Mouse (Mus musculus) intestine, embryonic 15.5 days (tissue): ENCODE measurements around the gene Mtnr1b. TPM values are rescaled to one million over a fixed set of nuclear protein-coding genes. Genes with fewer than 3 reads are reported as not detected.
A peak's percentile ranks its signal among the peaks of the same experiment; 100 is the strongest.

Experiments used
- ATAC-seq: fragments of 200-750 bp; cut with Nextera tagmentation; 2 replicates; pipeline ENCODE4 v1.8.0; 2017; ENCODE audit warnings: moderate TSS enrichment, moderate library complexity
- H3K27ac ChIP-seq: fragments of 300-500 bp; sonication (generic); 2 replicates; pipeline ENCODE4 v1.5.1; 2015; ENCODE audit warnings: mild to moderate bottlenecking, inconsistent platforms
- H3K27me3 ChIP-seq: fragments of 300-500 bp; sonication (generic); replicated peaks from 2 replicates; pipeline ENCODE4 v1.6.1; 2015; ENCODE audit warnings: inconsistent platforms
- H3K36me3 ChIP-seq: fragments of 300-500 bp; sonication (generic); 2 replicates; pipeline ENCODE4 v1.6.1; 2015; ENCODE audit warnings: inconsistent platforms
- H3K4me1 ChIP-seq: fragments of 300-500 bp; sonication (generic); replicated peaks from 2 replicates; pipeline ENCODE4 v1.6.1; 2015; ENCODE audit warnings: inconsistent platforms
- H3K4me2 ChIP-seq: fragments of 300-500 bp; sonication (generic); replicated peaks from 2 replicates; pipeline ENCODE4 v1.6.1; 2015; ENCODE audit warnings: mild to moderate bottlenecking, inconsistent platforms
- H3K4me3 ChIP-seq: fragments of 300-500 bp; sonication (generic); replicated peaks from 2 replicates; pipeline ENCODE4 v1.5.1; 2015; ENCODE audit warnings: inconsistent platforms
- H3K9ac ChIP-seq: fragments of 300-500 bp; sonication (generic); 2 replicates; pipeline ENCODE4 v1.6.1; 2015; ENCODE audit warnings: inconsistent platforms
- H3K9me3 ChIP-seq: fragments of 300-500 bp; sonication (generic); 2 replicates; pipeline ENCODE4 v1.6.1; 2016; ENCODE audit warnings: inconsistent platforms
- WGBS: fragments of 180-500 bp; shearing (Covaris S2); methylation state at CpG from one replicate; pipeline ENCODE4 v1.1.7; 2015; 5-methylcytosine and 5-hydroxymethylcytosine counted together
- polyA plus RNA-seq: library from polyadenylated mRNA; unstranded; fragments of >200 nt; fragmentation: Nextera tagmentation; extraction: Ambion mirVana; gene quantifications from 2 replicates; pipeline ENCODE4 v1.2.1, GENCODE M21; 2015

Gene Mtnr1b
- polyA plus RNA-seq, 1 experiment from 2014 or later = not detected

GRCm38 (mm10) chr9:15786610-15787009, 87.7 kb downstream of the Mtnr1b start:
- no peak overlapping the region for H3K4me3 ChIP-seq
- no peaks in the 10 kb centered on the region for H3K36me3 ChIP-seq
- H3K9me3 ChIP-seq = no peaks in the 10 kb centered on the region
- H3K4me2 ChIP-seq = no peak overlapping the region
- no peaks in the 10 kb centered on the region for H3K27me3 ChIP-seq
- H3K9ac ChIP-seq = no peak overlapping the region
- 62% methylated on average over 2 of the region's 2 CpGs for WGBS
- no peaks in the 10 kb centered on the region for H3K4me1 ChIP-seq
- ATAC-seq = peak; percentile 72; the same call in 1 of the 2 replicates
- H3K27ac ChIP-seq = no peak overlapping the region

DNA sequence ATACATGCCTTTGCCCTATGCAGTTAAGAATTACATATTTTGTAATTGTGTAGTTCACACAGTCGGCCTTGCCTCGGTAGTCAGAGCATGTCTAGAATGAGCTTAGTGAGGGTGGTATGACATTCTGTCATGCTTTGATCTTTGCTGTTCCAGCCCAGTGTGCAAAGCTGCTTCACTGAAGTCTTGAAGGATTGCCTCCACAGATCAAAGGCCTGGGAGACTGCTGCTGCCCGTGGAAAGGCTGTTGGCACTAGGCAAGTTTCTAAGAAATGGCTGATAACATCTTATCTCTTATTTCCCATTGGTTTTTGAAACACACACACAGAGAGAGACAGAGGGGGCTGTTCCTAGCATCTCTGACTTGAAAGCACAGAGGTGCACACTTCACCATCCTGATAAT, 88.2 kb downstream of the Mtnr1b start:
- 0 out of 2 replicates have a peak, but pooled peaks have one; percentile 23 for ATAC-seq
- Histone ChIP-seq H3K4me3 (no peak overlapping the region), H3K4me2 (no peak overlapping the region), H3K27me3 (no peaks in the 10 kb centered on the region), H3K36me3 (no peaks in the 10 kb centered on the region), H3K9me3 (no peaks in the 10 kb centered on the region), H3K4me1 (no peaks in the 10 kb centered on the region), H3K9ac (no peak overlapping the region), H3K27ac (no peak overlapping the region)
- WGBS = 58% methylated on average over 3 of the region's 3 CpGs

DNA sequence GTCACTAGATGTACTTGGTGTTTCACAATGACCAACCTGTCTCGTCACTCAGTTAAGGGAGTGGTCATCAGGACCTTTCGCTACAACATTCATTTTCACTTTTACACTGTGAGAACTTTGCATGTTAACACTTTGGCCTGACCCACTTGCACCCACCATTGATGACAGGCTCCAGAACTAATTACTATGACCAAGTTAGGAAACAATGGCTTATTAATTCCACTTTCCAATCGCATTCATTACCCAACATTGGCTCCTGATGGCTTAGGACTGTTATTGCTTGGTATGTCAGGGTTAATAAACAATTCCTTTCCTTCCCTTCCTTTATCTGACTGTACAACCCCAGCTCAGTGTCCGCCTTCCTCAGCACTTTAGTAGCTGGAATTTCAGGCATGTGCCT, 92.4 kb downstream of the Mtnr1b start:
- no peak for ATAC-seq
- Histone ChIP-seq H3K27me3 (no peaks in the 10 kb centered on the region), H3K4me3 (no peak overlapping the region)

DNA sequence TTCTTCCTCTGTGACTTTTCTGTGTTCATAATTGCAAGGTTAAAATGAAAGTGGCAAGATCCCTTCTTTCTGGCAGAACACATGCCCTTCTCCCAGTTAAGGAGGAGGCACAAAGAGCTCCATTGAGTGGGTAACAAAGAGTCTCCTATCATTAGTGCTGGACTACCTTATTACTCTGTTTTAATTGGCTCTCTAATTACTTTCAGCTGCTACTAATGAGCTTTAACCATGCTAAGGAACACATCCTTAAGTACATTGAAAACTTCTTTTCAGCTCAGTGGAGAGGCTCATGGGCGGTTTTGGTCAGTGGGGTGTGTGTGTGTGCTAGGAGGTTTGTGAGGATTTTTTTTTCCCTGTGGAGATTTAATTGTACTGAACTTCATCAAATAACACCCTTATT, 99.4 kb downstream of the Mtnr1b start:
- ATAC-seq = no peak
- H3K27me3 ChIP-seq = no peaks in the 10 kb centered on the region
- 81% methylated on average over 1 of the region's 1 CpGs for WGBS
- no peaks in the 10 kb centered on the region for H3K4me1 ChIP-seq
- no peak overlapping the region for H3K4me2 ChIP-seq
- H3K36me3 ChIP-seq = no peaks in the 10 kb centered on the region
- no peak overlapping the region for H3K9ac ChIP-seq
- H3K9me3 ChIP-seq = no peaks in the 10 kb centered on the region
- no peak overlapping the region for H3K4me3 ChIP-seq
- no peak overlapping the region for H3K27ac ChIP-seq

More for the DNA sequence above, 92.4 kb downstream of the Mtnr1b start:
- no peak overlapping the region for H3K9ac ChIP-seq
- no peak overlapping the region for H3K27ac ChIP-seq
- H3K4me1 ChIP-seq = no peaks in the 10 kb centered on the region
- H3K4me2 ChIP-seq = no peak overlapping the region
- H3K9me3 ChIP-seq = no peaks in the 10 kb centered on the region
- H3K36me3 ChIP-seq = no peaks in the 10 kb centered on the region
- 65% methylated on average over 4 of the region's 4 CpGs for WGBS

Other genes starting within 250 kb of the Mtnr1b start
- 0.16 and 0.25 TPM in 2 replicates for gene Deup1, start 246.6 kb downstream of the Mtnr1b start, polyA plus RNA-seq
- 8.0 and 8.8 TPM in 2 replicates for gene Slc36a4, start 164.8 kb downstream of the Mtnr1b start, polyA plus RNA-seq